Mouse (Mus musculus) liver, adult 2 months (tissue): ENCODE results near the gene Nkpd1.

Experiments
- CTCF ChIP-seq: fragments of 200-500 bp; IDR thresholded peaks from 2 replicates; pipeline ENCODE4 v1.5.1; 2011; ENCODE audit warnings: low read depth, low read length, control low read depth
- POLR2A ChIP-seq: fragments of 200-500 bp; IDR thresholded peaks from 2 replicates; pipeline ENCODE4 v1.6.1; 2011; ENCODE audit warnings: low read length, control low read depth; ENCODE audit not compliant: insufficient read depth; ENCODE audit errors: extremely low read depth

- no peak for TF ChIP-seq CTCF
- TF ChIP-seq POLR2A: no peak
Measured at GRCm38 (mm10) chr7:19547344-19547969, 29.8 kb downstream of the Nkpd1 start.
